Mouse (Mus musculus) forebrain, embryonic 12.5 days (tissue): ENCODE data around the gene Il4ra. TPM values are rescaled to one million over a fixed set of nuclear protein-coding genes. Genes with fewer than 3 reads are reported as not detected.

Experiments used
- ATAC-seq: fragments of 200-750 bp; cut with Nextera tagmentation; 2 replicates; pipeline ENCODE4 v1.8.0; 2017; ENCODE audit warnings: moderate TSS enrichment; ENCODE audit not compliant: low FRiP score
- H3K27ac ChIP-seq: fragments of 300-500 bp; sonication (generic); 2 replicates; pipeline ENCODE4 v1.5.1; 2016; ENCODE audit warnings: mild to moderate bottlenecking
- H3K27me3 ChIP-seq: fragments of 300-500 bp; sonication (generic); 2 replicates; pipeline ENCODE4 v1.6.1; 2016; ENCODE audit warnings: mild to moderate bottlenecking
- H3K36me3 ChIP-seq: fragments of 300-500 bp; sonication (generic); replicated peaks from 2 replicates; pipeline ENCODE4 v1.6.1; 2016; ENCODE audit warnings: mild to moderate bottlenecking
- H3K4me1 ChIP-seq: fragments of 300-500 bp; sonication (generic); 2 replicates; pipeline ENCODE4 v1.6.1; 2016
- H3K4me2 ChIP-seq: fragments of 300-500 bp; sonication (generic); 2 replicates; pipeline ENCODE4 v1.6.1; 2016; ENCODE audit warnings: mild to moderate bottlenecking, moderate library complexity
- H3K4me3 ChIP-seq: fragments of 300-500 bp; sonication (generic); replicated peaks from 2 replicates; pipeline ENCODE4 v1.5.1; 2016; ENCODE audit warnings: mild to moderate bottlenecking
- H3K9ac ChIP-seq: fragments of 300-500 bp; sonication (generic); 2 replicates; pipeline ENCODE4 v1.6.1; 2016; ENCODE audit warnings: mild to moderate bottlenecking
- H3K9me3 ChIP-seq: fragments of 300-500 bp; sonication (generic); 2 replicates; pipeline ENCODE4 v1.6.1; 2016
- WGBS: fragments of 180-500 bp; shearing (Covaris S2); methylation state at CpG from one replicate; pipeline ENCODE4 v1.1.7; 2016; 5-methylcytosine and 5-hydroxymethylcytosine counted together
- polyA plus RNA-seq: library from polyadenylated mRNA; unstranded; fragments of >200 nt; fragmentation: Nextera tagmentation; extraction: Ambion mirVana; gene quantifications from 2 replicates; pipeline ENCODE4 v1.2.1, GENCODE M21; 2016

Gene Il4ra
- polyA plus RNA-seq: 3.4 and 3.5 TPM in 2 replicates

GRCm38 (mm10) chr7:125551766-125552709 is at the start of gene Il4ra:
Gene Il4ra, plus strand, starts transcription at chr7:125552120.
- ATAC-seq: peak; percentile 95
- H3K36me3 ChIP-seq: no peaks in the 10 kb centered on the region
- no peak within 1 kb of the TSS for H3K27ac ChIP-seq
- H3K27me3 ChIP-seq: peaks cover 42% of the 10 kb centered on the region
- WGBS: 2% methylated on average over 52 of the region's 52 CpGs
- peak within 1 kb of the TSS; percentile 57 for H3K4me3 ChIP-seq
- H3K4me1 ChIP-seq: peaks cover 11% of the 10 kb centered on the region
- peak within 1 kb of the TSS; percentile 56 for H3K9ac ChIP-seq
- no peaks in the 10 kb centered on the region for H3K9me3 ChIP-seq
- H3K4me2 ChIP-seq: peak within 1 kb of the TSS; percentile 93

- H3K9ac ChIP-seq: no peak overlapping the region
- WGBS: 79% methylated on average over 5 of the region's 5 CpGs
- no peaks in the 10 kb centered on the region for H3K36me3 ChIP-seq
- no peak overlapping the region for H3K4me2 ChIP-seq
- H3K4me3 ChIP-seq: no peak overlapping the region
- H3K27ac ChIP-seq: no peak overlapping the region
- no peaks in the 10 kb centered on the region; the same call in 1 of the 2 replicates for H3K4me1 ChIP-seq
- ATAC-seq: no peak
- no peaks in the 10 kb centered on the region for H3K27me3 ChIP-seq
- no peaks in the 10 kb centered on the region for H3K9me3 ChIP-seq
These were observed 48.4 kb upstream of the Il4ra start for GRCm38 (mm10) chr7:125503374-125504092.

- 87% methylated on average over 5 of the region's 5 CpGs for WGBS
- Histone ChIP-seq H3K4me1 (no peaks in the 10 kb centered on the region; the same call in 1 of the 2 replicates), H3K27me3 (no peaks in the 10 kb centered on the region), H3K4me3 (no peak overlapping the region), H3K27ac (no peak overlapping the region), H3K9ac (no peak overlapping the region), H3K36me3 (no peaks in the 10 kb centered on the region), H3K4me2 (no peak overlapping the region), H3K9me3 (no peaks in the 10 kb centered on the region)
- ATAC-seq: no peak
These were observed 47.3 kb upstream of the Il4ra start for GRCm38 (mm10) chr7:125504618-125505017.

- 84% methylated on average over 10 of the region's 10 CpGs for WGBS
- Histone ChIP-seq H3K4me2 (no peak overlapping the region), H3K27me3 (no peaks in the 10 kb centered on the region), H3K36me3 (no peaks in the 10 kb centered on the region), H3K9ac (no peak overlapping the region), H3K9me3 (no peaks in the 10 kb centered on the region), H3K4me1 (no peaks in the 10 kb centered on the region), H3K4me3 (no peak overlapping the region), H3K27ac (no peak overlapping the region)
- ATAC-seq: no peak
These were observed 46.4 kb upstream of the Il4ra start for GRCm38 (mm10) chr7:125505568-125505967.

GRCm38 (mm10) chr7:125507279-125507678 is 44.6 kb upstream of the Il4ra start:
- H3K27me3 ChIP-seq: no peaks in the 10 kb centered on the region
- H3K4me3 ChIP-seq: no peak overlapping the region
- H3K4me1 ChIP-seq: no peaks in the 10 kb centered on the region
- no peak overlapping the region for H3K4me2 ChIP-seq
- no peak for ATAC-seq
- H3K27ac ChIP-seq: no peak overlapping the region
- 91% methylated on average over 2 of the region's 2 CpGs for WGBS
- no peak overlapping the region for H3K9ac ChIP-seq
- H3K36me3 ChIP-seq: no peaks in the 10 kb centered on the region
- H3K9me3 ChIP-seq: no peaks in the 10 kb centered on the region

- Histone ChIP-seq H3K4me1 (no peaks in the 10 kb centered on the region), H3K9ac (no peak overlapping the region), H3K27ac (no peak overlapping the region), H3K4me2 (no peak overlapping the region), H3K27me3 (no peaks in the 10 kb centered on the region), H3K9me3 (no peaks in the 10 kb centered on the region), H3K36me3 (no peaks in the 10 kb centered on the region), H3K4me3 (no peak overlapping the region)
- 93% methylated on average over 5 of the region's 5 CpGs for WGBS
- no peak for ATAC-seq
These were observed 40.5 kb upstream of the Il4ra start for GRCm38 (mm10) chr7:125511432-125511831.

- Histone ChIP-seq H3K4me1 (no peaks in the 10 kb centered on the region), H3K4me3 (no peak overlapping the region), H3K27ac (no peak overlapping the region), H3K27me3 (no peaks in the 10 kb centered on the region), H3K9ac (no peak overlapping the region), H3K36me3 (no peaks in the 10 kb centered on the region), H3K4me2 (no peak overlapping the region), H3K9me3 (no peaks in the 10 kb centered on the region)
- WGBS: 86% methylated on average over 2 of the region's 2 CpGs
- ATAC-seq: no peak
These were observed 40.1 kb upstream of the Il4ra start for GRCm38 (mm10) chr7:125511852-125512251.

- WGBS: 73% methylated on average over 5 of the region's 5 CpGs
- no peak for ATAC-seq
- Histone ChIP-seq H3K27ac (no peak overlapping the region), H3K4me2 (no peak overlapping the region), H3K9ac (no peak overlapping the region), H3K4me1 (no peaks in the 10 kb centered on the region), H3K4me3 (no peak overlapping the region), H3K9me3 (no peaks in the 10 kb centered on the region), H3K27me3 (no peaks in the 10 kb centered on the region), H3K36me3 (no peaks in the 10 kb centered on the region)
These were observed 36.7 kb upstream of the Il4ra start for GRCm38 (mm10) chr7:125515081-125515853.

- no peak for ATAC-seq
- H3K9ac ChIP-seq: no peak overlapping the region
- H3K4me1 ChIP-seq: no peaks in the 10 kb centered on the region
- H3K4me2 ChIP-seq: no peak overlapping the region
- 91% methylated on average over 8 of the region's 8 CpGs for WGBS
- H3K27ac ChIP-seq: no peak overlapping the region
- no peaks in the 10 kb centered on the region for H3K27me3 ChIP-seq
- no peaks in the 10 kb centered on the region for H3K36me3 ChIP-seq
- no peak overlapping the region for H3K4me3 ChIP-seq
- H3K9me3 ChIP-seq: no peaks in the 10 kb centered on the region
These were observed 35.2 kb upstream of the Il4ra start for GRCm38 (mm10) chr7:125516723-125517122.

- Histone ChIP-seq H3K4me2 (no peak overlapping the region), H3K27me3 (no peaks in the 10 kb centered on the region), H3K9ac (no peak overlapping the region), H3K9me3 (no peaks in the 10 kb centered on the region), H3K27ac (no peak overlapping the region), H3K4me1 (no peaks in the 10 kb centered on the region), H3K36me3 (no peaks in the 10 kb centered on the region), H3K4me3 (no peak overlapping the region)
- WGBS: 80% methylated on average over 6 of the region's 6 CpGs
- ATAC-seq: no peak
These were observed 34.5 kb upstream of the Il4ra start for GRCm38 (mm10) chr7:125517470-125517869.

GRCm38 (mm10) chr7:125519715-125520114 is 32.2 kb upstream of the Il4ra start:
- H3K4me2 ChIP-seq: no peak overlapping the region
- H3K9ac ChIP-seq: no peak overlapping the region
- 88% methylated on average over 3 of the region's 3 CpGs for WGBS
- no peak for ATAC-seq
- H3K27me3 ChIP-seq: no peaks in the 10 kb centered on the region
- H3K4me1 ChIP-seq: no peaks in the 10 kb centered on the region
- no peaks in the 10 kb centered on the region for H3K36me3 ChIP-seq
- no peak overlapping the region for H3K4me3 ChIP-seq
- H3K9me3 ChIP-seq: no peaks in the 10 kb centered on the region
- no peak overlapping the region for H3K27ac ChIP-seq

- Histone ChIP-seq H3K9ac (no peak overlapping the region), H3K27ac (no peak overlapping the region), H3K27me3 (no peaks in the 10 kb centered on the region), H3K4me3 (no peak overlapping the region), H3K36me3 (no peaks in the 10 kb centered on the region), H3K4me2 (no peak overlapping the region), H3K9me3 (no peaks in the 10 kb centered on the region), H3K4me1 (no peaks in the 10 kb centered on the region)
- ATAC-seq: no peak
- 78% methylated on average over 3 of the region's 3 CpGs for WGBS
These were observed 28.9 kb upstream of the Il4ra start for GRCm38 (mm10) chr7:125523051-125523450.
